Mouse (Mus musculus): ENCODE measurements around the gene Plekhm3.

Gene Plekhm3

DNA sequence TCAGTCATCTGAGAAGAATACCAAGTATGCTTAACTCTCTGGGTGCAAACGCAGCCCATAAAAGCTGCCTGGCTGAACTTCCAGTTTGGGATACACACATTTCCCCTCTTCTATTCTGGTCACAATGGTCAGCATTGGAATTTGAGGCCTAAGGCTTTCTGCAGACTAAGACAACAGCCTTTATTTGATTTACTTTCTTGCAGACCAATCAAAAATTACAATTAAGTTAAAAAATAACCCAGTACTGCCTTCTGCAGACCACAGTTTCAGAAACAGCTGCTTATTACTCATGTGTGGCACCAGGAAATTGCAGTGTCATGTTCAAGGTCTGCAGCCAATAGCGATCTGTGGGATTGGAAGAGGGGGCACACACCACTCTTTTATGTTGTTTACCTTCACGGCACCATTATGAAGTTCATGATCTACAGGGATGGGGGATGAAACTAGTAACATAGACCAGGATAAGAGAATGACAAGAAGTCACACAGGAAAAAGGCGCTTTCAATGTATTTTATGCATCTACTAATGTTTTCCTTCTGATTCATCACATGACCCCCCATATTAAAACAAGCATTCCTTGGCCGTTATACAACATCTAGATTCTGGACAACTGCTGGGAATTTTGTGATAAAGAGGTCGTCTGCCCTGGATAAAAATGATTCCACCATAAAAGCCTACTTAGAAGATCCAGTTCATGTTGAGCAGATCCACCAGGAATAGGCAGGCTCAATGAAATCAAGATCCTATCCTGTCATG, 130.1 kb downstream of the Plekhm3 start:
- DNase-seq (ENCODE audit: low spot score in 2 of 2), result no peak

DNA sequence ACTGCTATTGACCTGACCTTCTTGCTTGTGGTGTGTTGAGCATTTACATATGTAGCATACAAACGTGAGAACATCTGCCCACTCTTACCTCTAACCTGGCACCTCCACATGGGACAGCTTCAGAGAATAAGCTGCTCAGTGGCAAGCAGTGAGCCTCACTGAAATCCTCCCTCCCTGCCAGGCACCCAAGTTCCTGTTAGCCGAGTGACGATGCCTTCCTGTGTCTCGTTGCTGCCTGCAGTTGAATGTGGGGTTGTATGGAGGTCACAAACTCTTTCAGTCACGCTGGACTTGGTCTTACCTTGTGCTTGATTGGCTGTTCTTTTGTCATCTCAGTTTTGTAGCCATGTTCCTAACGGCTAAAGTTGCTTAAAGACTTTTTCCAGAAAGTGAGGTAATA, 133.1 kb downstream of the Plekhm3 start:
- no peak for DNase-seq (ENCODE audit: low spot score in 2 of 2)

DNA sequence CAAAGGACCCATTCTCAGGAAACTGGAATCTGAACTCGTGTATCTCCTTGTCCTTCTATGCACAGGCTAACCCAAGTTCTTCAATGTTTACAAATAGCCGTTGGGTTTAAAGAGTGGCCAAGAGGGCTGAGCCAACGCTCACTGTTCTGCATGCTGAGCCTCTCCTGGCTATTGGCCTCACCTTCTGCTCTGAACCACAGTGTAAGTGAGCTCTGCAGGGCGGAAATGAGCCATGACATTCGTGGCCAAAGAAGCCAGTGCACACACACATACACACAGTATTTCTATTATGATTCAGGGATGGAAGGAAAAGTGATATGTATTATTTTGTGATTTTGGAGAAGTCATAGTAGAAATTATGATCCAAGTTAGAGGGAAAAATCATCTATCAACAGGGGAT, 138.9 kb downstream of the Plekhm3 start:
- DNase-seq (ENCODE audit: low spot score in 2 of 2), result no peak

DNA sequence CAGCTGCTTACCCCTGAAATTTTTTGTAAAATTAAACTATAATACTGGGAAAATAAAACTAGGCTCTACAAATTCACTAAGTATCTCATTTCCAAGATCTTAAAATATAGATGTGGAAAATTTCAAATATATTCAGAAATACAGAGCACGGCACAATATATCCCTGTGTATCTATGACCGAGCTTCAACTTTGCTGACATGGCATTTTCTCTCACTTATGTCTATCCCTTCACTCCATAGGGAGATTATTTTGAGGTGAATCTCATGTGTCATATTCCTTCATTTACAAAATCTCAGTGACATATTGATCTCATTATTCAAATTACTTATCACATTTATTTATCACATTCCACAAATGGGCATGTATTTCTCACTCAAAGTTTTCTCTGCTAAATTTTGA, 143.4 kb downstream of the Plekhm3 start:
- DNase-seq (ENCODE audit: low spot score in 2 of 2), result no peak

DNA sequence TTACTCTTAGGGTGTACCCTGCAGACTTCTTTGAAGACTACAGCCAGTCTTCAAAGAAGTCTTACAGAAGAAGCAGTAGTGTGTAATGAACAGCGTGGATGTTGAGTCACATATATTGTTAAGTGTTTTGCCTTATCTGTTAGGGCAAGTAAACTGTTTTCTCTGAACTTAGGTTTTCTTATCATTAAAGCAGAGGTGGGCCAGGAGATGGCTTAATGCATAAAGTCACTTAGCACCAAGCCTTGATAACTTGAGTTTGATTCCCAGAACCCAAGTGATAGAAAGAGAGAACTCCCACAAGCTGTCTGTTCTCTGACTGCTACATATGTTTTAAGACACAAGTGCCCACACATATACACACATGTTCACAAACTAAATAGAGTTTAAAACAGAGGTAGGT, 144.7 kb downstream of the Plekhm3 start:
- DNase-seq (ENCODE audit: low spot score in 2 of 2), result no peak

DNA sequence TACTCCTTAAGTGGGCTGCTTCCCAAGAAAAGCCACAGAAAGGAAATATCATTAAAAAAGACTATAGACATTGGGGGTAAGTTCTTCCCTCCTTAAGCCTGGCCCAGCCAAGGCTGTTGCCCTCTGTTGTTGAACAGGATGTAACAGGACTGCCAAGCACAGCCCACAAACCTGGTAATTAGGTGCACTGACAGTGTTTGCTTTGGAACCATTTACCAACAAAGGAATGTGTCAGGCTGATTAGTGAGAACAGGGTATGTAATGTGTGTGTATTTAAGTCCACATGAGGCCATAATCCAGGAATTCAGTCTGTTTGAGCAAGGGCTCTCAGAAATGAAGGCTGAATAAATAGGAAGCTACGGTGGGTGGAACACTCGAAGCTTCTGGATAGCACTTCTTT, 147.5 kb downstream of the Plekhm3 start:
- DNase-seq (ENCODE audit: low spot score in 2 of 2), result no peak

DNA sequence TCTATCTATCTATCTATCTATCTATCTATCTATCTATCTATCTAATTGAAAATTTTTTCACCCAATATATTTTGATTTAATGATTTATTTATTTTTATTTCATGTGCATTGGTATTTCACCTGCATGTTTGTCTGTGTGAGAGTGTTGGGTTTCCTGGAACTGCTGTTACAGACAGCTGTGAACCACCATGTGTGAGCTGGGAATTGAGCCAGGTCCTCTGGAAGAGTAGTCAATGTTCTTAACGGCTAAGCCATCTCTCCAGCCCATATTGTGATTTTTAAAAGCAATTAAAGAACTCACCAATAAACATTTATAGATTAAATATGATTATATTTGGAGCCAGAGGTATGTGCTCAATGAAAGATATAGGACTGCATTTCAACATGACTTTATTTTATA, 148.9 kb downstream of the Plekhm3 start:
- DNase-seq (ENCODE audit: low spot score in 2 of 2), result no peak

DNA sequence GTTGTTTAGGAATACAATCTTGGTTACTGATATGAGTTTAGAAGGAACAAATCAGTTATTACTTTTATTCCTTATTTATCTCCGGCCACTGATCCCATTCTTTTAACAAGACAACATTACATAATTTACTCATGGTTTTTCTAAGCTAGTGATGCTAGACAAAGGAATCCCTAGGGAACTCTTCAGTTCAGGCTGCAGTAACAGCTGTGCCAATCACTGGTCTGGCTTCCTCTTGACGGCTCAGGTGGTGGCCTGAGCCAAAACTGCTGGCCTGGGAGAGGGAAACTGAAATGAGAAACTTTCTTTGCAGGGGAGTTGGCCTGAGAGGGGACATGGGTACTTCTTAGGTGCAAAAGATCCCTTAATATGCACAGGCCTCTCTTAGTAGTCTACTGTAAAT, 151.4 kb downstream of the Plekhm3 start:
- no peak for DNase-seq (ENCODE audit: low spot score in 2 of 2)

DNA sequence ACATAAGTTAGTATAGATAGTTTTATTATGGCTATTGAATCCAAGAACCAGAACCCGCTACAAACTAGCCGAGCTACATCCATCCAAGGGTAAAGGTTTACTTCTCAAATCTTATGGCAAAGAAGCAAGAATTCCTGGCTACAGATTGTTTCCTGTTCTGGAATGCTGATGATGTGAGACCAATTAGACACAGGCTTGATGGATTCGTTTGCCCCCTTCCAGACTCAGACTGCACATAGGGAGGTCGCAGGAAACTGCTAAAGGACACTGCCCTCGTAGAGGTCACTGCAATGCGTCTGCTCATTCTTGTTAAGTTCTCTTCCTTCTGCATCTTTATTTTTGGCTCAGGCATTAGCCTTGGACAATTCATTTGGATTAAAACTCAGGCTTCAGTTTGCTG, 154.0 kb downstream of the Plekhm3 start:
- no peak for DNase-seq (ENCODE audit: low spot score in 2 of 2)

DNA sequence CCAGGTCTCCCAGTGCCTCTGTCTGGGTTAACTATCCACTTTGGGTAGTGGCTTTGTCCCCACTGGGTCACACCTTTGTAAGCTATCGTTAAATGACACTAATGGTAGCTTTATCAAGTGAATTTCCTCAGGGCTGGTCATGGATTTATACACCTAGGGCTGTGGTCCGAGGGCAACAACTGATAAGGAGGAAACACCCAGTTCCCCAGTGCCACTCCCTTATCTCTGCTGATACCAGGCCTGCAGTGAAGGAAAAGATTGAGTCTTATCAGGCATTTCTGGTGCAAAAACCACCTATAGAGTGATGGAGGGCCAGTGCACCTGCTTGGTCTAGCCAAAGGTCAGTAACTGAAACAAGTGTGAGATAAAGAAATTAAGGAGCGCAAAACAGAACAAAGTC, 159.0 kb downstream of the Plekhm3 start:
- DNase-seq (ENCODE audit: low spot score in 2 of 2), result no peak

DNA sequence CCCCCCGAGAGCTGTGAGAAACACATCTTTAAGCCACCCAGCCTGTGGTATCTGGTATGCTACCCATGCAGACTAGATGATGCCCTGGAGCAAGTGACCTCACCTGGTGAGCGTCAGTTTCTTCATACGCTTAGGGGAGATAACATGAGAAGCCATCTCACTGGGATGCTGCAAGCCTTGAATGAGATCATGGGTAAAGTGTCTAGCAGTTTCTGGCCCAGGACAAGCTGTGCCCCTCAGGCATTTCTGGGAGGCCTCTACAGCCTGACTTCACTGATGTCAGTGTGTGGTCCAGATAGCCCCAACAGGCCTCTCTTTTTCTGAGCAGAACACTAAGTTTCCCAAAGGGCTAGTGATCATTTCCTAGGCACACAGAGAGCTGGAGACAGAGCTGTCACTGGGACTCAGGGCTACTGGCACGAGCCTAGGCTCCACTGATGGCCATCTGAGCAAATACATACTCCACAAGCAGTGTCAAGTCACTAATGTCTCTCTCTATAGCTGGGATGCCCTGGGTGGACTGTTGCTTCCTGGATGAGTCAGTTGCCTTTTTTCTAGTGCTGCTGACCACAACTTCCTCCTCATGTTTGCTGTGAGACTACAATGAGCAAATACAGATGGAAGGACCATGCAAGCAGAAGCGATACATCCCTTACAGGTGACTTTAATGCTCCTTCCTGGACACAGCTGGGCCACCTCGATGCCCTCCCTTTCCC, 159.6 kb downstream of the Plekhm3 start:
- no peak for DNase-seq (ENCODE audit: low spot score in 2 of 2)

DNA sequence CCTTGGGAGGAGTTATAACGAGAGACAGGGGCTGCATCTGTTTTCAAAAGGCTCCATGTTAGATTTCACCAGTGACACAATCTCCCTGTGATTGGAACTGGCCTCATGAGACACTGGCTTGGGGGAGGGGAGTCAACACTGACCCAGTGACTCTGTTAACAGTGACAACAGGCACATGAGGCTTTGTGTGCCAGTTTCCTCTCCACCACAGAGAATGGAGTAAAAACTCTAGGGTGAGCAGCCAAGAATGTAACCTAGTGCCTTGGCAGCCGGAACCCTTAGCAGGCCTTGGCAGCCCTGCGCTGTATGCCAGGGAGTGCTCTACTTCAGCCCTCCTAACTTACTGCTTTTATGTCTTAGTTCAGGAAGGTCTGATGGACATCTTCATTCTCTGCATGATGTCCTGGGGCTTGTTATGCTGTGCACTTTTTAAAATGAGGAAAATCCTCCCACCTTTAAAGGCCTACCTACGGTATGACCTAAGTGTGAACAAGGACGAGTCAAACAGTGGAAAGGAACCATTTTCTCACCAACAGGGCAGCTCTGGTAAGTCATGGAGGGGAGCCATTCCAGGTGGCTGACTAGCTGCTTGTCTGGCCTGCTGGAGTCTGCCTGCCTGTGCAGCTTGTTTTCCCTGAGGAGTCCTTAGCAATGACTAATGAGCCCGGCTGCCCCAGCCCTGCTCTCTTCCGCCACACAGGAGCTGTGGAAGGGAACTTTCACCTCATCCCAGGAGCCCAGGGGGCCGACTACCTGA, 161.2 kb downstream of the Plekhm3 start:
- no peak for DNase-seq (ENCODE audit: low spot score in 2 of 2)

DNA sequence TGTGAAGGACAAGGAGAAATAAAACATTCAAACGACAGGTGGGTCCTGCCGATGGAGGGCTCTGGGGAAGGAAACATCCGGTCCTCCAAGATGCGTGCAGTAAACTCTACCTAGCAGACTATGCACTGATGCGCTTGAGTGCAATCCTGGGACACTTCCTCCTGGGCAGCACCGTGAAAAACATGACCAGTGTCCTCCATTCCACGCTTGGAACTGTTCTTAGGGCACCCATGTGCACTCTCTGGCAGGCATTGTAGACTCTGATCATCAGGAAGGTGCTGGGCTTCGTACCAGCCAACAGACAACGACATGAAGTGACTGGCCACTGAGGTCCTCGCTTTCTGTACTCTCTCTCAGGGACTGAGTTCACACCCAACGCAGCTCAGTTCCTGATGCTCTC, 162.5 kb downstream of the Plekhm3 start:
- no peak for DNase-seq (ENCODE audit: low spot score in 2 of 2)

DNA sequence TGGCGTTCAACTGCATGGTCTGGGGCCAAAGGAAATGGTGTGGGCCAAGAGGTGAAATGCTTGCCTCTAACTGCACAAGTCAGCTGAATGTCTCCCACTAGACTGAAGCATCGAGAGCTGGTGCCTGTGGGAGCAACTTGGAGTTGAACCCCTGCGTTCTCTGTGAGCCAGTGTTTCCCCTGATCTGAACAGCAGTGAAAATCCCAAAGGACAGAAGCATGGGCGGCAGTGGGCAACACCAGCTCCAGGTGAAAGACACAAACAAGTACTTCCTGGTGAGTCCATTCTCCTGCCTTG, 163.4 kb downstream of the Plekhm3 start:
- DNase-seq (ENCODE audit: low spot score in 2 of 2), result no peak

DNA sequence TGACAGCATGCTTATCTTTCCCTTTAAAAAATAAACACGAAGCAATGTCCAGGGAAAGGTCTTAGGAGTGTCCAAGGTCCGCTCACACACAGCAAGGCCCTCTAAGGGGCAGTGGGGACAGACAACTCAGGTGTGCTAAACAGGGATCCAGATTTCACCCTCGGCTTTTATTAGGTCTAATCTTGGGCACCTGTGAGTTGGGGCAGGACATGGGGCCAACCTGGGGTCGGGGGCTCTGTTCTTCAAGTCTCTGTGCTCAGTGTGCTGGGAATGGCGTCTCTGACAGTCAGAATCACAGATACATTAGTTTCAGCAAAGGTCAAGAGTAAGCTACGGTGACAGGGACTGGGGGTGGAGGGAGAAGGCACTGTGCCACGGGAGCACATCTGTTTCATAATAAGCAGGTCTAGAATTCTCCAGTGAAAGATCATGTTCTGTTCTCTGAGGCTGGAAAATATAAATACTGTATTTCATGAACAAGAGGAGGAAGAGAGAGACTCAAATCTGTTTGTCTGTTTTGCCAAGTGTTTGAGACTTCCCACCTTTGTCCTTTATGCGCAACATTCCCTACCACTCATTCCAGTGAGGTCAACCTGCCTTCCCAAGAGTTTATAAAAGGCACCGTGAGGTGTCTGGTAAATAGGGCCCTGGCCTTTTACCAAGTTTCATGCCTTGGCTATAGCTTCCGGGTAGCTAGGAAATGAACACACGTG, 163.9 kb downstream of the Plekhm3 start:
- no peak for DNase-seq (ENCODE audit: low spot score in 2 of 2)

DNA sequence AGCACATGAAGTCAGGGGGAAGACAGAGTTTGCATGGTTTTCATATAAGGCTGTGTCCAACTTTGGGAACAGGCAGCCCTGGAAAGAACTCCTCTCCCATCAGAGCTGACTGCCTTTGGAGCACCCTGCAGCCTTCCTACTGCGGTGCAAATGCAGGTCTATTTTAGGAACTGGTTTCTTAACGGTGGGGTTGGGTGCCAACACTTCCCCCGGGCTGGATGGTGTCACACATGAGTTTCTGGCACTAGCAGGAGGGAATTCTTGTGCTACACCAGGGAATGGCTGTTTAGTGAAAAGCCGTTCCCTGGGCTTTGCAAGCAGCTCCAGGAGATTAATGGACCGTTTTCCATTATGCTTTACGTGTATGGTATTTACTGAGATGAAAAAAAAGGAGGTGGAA, 164.8 kb downstream of the Plekhm3 start:
- no peak for DNase-seq (ENCODE audit: low spot score in 2 of 2)

DNA sequence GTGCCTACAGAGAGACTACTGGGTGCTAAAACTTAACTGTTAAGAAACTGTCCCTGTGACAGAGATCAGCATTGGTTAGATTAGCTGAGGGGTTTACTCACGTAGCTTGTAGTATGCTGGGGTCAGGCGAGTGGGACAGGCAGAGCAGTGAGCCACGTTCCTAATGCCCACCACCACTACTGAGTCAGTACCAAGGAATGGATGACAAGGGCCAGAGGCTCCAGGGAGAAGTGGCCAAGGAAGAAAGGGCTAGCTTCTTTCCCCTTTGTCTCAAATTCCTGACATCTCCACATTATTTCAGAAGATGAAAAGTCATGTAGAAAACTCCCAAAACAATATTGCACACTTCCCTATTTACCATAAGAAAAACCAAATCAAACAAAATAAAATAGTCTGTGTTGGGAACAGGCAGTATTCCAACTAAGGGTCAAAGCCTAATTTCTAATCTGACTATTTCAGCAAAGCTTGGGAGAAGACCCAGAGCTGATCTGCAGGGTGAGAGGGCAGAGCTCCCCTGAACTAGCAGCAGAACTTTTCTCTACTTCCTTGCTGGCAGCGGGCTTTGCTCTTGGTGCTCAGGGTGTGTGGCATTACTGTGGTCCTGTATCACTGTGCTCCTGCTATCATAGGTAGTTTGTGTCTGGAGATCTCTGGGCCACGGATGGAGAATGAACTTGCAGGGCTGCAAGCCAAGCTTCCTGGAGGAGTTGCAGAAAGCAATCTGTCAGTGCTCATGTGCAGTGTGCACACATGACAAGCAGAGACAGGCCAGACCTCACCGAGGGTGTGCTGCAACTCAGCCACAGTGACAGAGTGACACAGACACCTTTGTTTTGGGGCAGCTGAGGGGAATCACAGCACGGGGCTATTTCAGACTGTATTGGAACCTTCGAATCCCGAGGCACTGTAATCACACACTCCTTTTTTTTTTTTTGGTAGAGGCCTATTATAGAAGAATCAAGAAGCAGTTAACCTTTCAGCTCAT, 165.5 kb downstream of the Plekhm3 start:
- DNase-seq (ENCODE audit: low spot score in 2 of 2), result no peak

DNA sequence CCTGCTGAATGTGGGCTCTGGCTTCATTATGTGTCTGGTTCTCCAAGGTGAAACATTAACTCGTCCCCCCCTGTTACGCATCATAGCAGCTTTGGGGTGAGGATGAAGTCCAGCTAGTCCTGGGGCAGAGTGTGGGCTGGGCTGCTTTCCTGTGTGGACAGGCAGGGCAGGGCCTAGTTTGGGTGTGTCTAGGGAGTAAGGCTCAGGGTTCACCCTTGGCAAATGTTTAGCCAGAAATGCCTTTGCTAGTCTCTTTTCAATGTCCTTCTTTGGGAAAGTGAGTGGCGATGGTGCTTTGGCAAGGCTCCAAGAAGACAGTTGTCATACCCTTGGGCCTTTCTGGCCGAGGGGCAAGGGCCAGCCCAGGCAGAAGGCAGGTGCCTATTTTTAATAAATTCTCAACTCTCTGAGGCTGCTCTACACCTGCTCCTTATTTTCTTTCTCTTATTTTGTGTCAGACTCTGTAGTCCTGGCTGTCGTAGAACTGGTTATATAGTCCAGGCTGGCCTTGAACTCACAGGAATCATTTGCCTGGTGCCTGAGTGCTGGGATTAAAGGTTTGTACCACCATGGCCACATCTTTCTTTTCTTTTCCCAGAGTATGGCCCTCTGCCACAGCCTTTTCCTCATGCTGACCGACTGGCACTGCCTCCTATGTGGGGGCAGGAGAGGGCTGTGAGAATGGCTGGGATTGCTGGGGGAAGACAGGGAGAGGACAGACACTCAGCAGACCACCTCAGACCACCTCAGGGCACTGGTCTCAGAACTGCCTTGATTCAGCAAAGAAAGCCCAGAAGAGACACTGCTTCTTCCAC, 168.7 kb downstream of the Plekhm3 start:
- DNase-seq (ENCODE audit: low spot score in 2 of 2), result no peak

DNA sequence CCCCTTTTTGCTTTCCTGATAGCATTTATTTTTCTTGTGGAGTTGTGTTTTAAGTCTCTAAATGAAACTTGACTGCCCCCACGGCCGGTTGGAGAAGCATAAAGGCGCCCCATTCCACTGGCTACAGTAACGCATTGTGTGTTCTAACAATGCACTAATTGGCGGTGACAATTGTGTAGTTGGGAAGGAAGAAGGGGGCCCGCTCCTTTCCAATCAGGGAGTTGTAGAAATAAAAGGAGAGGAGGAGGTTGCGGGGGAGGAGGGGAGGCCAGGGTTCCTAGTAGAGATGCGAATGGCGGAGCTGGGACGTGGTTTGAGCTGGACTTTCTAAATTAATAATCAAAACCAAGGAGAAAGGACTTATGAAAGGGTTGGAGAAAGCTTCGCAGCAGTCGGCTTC, 176.8 kb downstream of the Plekhm3 start:
- no peak for DNase-seq (ENCODE audit: low spot score in 2 of 2)

DNA sequence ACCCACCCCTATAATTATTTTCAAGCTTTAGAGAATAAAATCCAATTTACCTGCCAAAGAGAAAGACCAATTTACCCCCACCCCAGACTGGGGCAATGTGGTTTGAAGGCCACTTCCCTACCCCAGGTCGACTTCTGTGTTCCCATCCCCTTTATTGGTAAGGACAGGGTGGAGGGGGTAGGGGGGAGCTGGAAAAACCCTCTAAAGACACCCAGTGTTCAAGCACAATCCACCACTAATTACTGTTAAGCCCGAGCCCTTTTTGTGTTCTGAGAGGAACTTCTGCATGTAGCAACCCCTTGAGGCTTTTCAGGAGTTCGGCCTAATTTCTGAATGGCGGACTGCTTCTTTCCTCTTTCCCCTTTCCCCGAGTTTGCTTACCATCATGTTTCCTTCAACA, 177.2 kb downstream of the Plekhm3 start:
- no peak for DNase-seq (ENCODE audit: low spot score in 2 of 2)

Measured in spleen, postnatal 10 days (tissue).